Mouse (Mus musculus): ENCODE data around the gene Sap25. TPM values are rescaled to one million over a fixed set of nuclear protein-coding genes. Genes with fewer than 3 reads are reported as not detected.
A peak's percentile ranks its signal among the peaks of the same experiment; 100 is the strongest.

The Sap25 gene
- polyA plus RNA-seq, 1 experiment from 2014 or later = 5.7 TPM

GRCm38 (mm10) chr5:137631171-137631570 is 10.0 kb upstream of the Sap25 start:
- 0 out of 2 replicates have a peak overlapping the region, but pooled peaks have one; percentile 37 for H3K9ac ChIP-seq (replicated peaks; ENCODE audit: low read depth, low read length)
- H3K4me2 ChIP-seq (ENCODE audit: low read depth, low read length) = peak overlapping the region; percentile 91
- H3K27ac ChIP-seq (ENCODE audit: low read depth, low read length) = peak overlapping the region; percentile 52; the same call in 1 of the 2 replicates
- H3K9me3 ChIP-seq (ENCODE audit: control insufficient read depth, low read length) = no peaks in the 10 kb centered on the region
- H3K27me3 ChIP-seq (ENCODE audit: control insufficient read depth, insufficient read depth, low read length) = no peaks in the 10 kb centered on the region
- ATAC-seq (ENCODE audit: low read depth) = no peak
- H3K4me3 ChIP-seq (ENCODE audit: low read depth, low read length) = no peak overlapping the region; the same call in 1 of the 2 replicates
- peaks cover 26% of the 10 kb centered on the region for H3K4me1 ChIP-seq (ENCODE audit: control insufficient read depth, insufficient read depth, low read length)
- WGBS = 59% methylated on average over 9 of the region's 9 CpGs
- H3K36me3 ChIP-seq (ENCODE audit: control insufficient read depth, insufficient read depth, low read length) = peaks cover 12% of the 10 kb centered on the region; the same call in 1 of the 2 replicates

- no peak overlapping the region for H3K9ac ChIP-seq (replicated peaks; ENCODE audit: low read depth, low read length)
- no peak for ATAC-seq (ENCODE audit: low read depth)
- H3K27ac ChIP-seq (ENCODE audit: low read depth, low read length) = no peak overlapping the region
- H3K36me3 ChIP-seq (ENCODE audit: control insufficient read depth, insufficient read depth, low read length) = peaks cover 12% of the 10 kb centered on the region; the same call in 1 of the 2 replicates
- 66% methylated on average over 4 of the region's 4 CpGs for WGBS
- peaks cover 26% of the 10 kb centered on the region for H3K4me1 ChIP-seq (ENCODE audit: control insufficient read depth, insufficient read depth, low read length)
- peak overlapping the region; percentile 91; the same call in 1 of the 2 replicates for H3K4me2 ChIP-seq (ENCODE audit: low read depth, low read length)
- H3K27me3 ChIP-seq (ENCODE audit: control insufficient read depth, insufficient read depth, low read length) = no peaks in the 10 kb centered on the region
- no peak overlapping the region; the same call in 1 of the 2 replicates for H3K4me3 ChIP-seq (ENCODE audit: low read depth, low read length)
- no peaks in the 10 kb centered on the region for H3K9me3 ChIP-seq (ENCODE audit: control insufficient read depth, low read length)
These were observed 9.5 kb upstream of the Sap25 start for GRCm38 (mm10) chr5:137631591-137631990.

- Histone ChIP-seq H3K9me3 (ENCODE audit: control insufficient read depth, low read length) (no peaks in the 10 kb centered on the region), H3K36me3 (ENCODE audit: control insufficient read depth, insufficient read depth, low read length) (peaks cover 24% of the 10 kb centered on the region), H3K4me3 (ENCODE audit: low read depth, low read length) (no peak overlapping the region), H3K9ac (replicated peaks; ENCODE audit: low read depth, low read length) (no peak overlapping the region), H3K27me3 (ENCODE audit: control insufficient read depth, insufficient read depth, low read length) (no peaks in the 10 kb centered on the region), H3K4me2 (ENCODE audit: low read depth, low read length) (no peak overlapping the region), H3K27ac (ENCODE audit: low read depth, low read length) (no peak overlapping the region), H3K4me1 (ENCODE audit: control insufficient read depth, insufficient read depth, low read length) (peaks cover 20% of the 10 kb centered on the region)
- 83% methylated on average over 12 of the region's 12 CpGs for WGBS
- ATAC-seq (ENCODE audit: low read depth) = no peak
These were observed 7.6 kb upstream of the Sap25 start for GRCm38 (mm10) chr5:137633397-137634084.

- Histone ChIP-seq H3K27me3 (ENCODE audit: control insufficient read depth, insufficient read depth, low read length) (peaks cover 8% of the 10 kb centered on the region; the same call in 1 of the 2 replicates), H3K9me3 (ENCODE audit: control insufficient read depth, low read length) (no peaks in the 10 kb centered on the region), H3K4me1 (ENCODE audit: control insufficient read depth, insufficient read depth, low read length) (no peaks in the 10 kb centered on the region), H3K36me3 (ENCODE audit: control insufficient read depth, insufficient read depth, low read length) (peaks cover 41% of the 10 kb centered on the region), H3K9ac (replicated peaks; ENCODE audit: low read depth, low read length) (no peak overlapping the region), H3K4me3 (ENCODE audit: low read depth, low read length) (no peak overlapping the region), H3K27ac (ENCODE audit: low read depth, low read length) (no peak overlapping the region), H3K4me2 (ENCODE audit: low read depth, low read length) (no peak overlapping the region)
- WGBS = 88% methylated on average over 7 of the region's 7 CpGs
- no peak for ATAC-seq (ENCODE audit: low read depth)
These were observed 1.7 kb upstream of the Sap25 start for GRCm38 (mm10) chr5:137639472-137639871.

DNA sequence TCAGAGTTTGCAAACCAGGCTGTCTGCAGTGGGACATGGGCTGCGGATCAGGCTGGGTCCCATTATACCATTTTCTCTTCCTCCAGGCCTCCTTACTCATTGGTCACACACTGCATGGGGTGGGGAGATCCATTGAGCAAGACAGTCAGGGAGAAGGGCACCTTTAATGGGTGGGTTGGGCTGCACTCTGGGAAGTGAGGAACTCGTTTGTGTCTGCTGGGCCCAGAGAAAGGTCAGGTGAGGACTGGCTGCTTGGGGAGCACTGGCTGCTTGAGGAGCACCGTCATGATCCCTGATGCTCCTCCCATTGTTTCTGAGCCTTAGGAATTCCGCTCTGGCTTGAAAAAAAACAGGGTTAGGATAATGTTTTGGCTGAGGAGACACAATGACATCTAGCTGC is 1.8 kb downstream of the Sap25 start:
- Histone ChIP-seq H3K4me1 (ENCODE audit: control insufficient read depth, insufficient read depth, low read length) (0 out of 2 replicates have a peak, but pooled peaks cover 3% of the 10 kb centered on the region), H3K27me3 (ENCODE audit: control insufficient read depth, insufficient read depth, low read length) (peaks cover 24% of the 10 kb centered on the region), H3K4me3 (ENCODE audit: low read depth, low read length) (no peak overlapping the region), H3K9ac (replicated peaks; ENCODE audit: low read depth, low read length) (no peak overlapping the region), H3K9me3 (ENCODE audit: control insufficient read depth, low read length) (no peaks in the 10 kb centered on the region), H3K4me2 (ENCODE audit: low read depth, low read length) (no peak overlapping the region), H3K36me3 (ENCODE audit: control insufficient read depth, insufficient read depth, low read length) (peaks cover 27% of the 10 kb centered on the region), H3K27ac (ENCODE audit: low read depth, low read length) (no peak overlapping the region)
- WGBS = 53% methylated on average over 4 of the region's 4 CpGs
- no peak for ATAC-seq (ENCODE audit: low read depth)

DNA sequence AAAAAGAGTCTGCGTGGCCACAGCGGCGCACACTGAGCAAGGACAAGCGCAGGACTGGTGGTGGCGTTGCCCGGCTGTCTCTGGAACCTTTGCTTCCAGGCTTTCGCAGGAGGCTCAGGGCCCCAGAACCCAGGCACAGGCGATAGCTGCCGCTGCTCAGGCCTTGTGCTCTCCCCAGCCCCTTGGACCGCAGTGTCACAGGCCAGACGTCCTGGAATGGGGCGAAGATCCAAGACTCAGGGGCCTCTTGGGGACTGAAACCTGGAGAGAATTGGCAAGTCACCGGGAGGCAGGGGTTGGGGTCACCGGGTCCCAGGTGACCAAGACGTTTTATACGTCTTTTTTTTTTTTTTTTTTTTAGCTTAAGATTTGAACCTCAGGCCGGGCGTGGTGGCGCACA is 3.4 kb downstream of the Sap25 start:
- Histone ChIP-seq H3K27ac (ENCODE audit: low read depth, low read length) (no peak overlapping the region), H3K9ac (replicated peaks; ENCODE audit: low read depth, low read length) (no peak overlapping the region), H3K9me3 (ENCODE audit: control insufficient read depth, low read length) (no peaks in the 10 kb centered on the region), H3K4me2 (ENCODE audit: low read depth, low read length) (no peak overlapping the region), H3K36me3 (ENCODE audit: control insufficient read depth, insufficient read depth, low read length) (peaks cover 12% of the 10 kb centered on the region), H3K4me1 (ENCODE audit: control insufficient read depth, insufficient read depth, low read length) (peaks cover 10% of the 10 kb centered on the region; the same call in 1 of the 2 replicates), H3K4me3 (ENCODE audit: low read depth, low read length) (no peak overlapping the region), H3K27me3 (ENCODE audit: control insufficient read depth, insufficient read depth, low read length) (peaks cover 24% of the 10 kb centered on the region)
- no peak for ATAC-seq (ENCODE audit: low read depth)
- 36% methylated on average over 19 of the region's 19 CpGs for WGBS

GRCm38 (mm10) chr5:137645091-137645651 is 4.0 kb downstream of the Sap25 start:
- Histone ChIP-seq H3K4me1 (ENCODE audit: control insufficient read depth, insufficient read depth, low read length) (peaks cover 14% of the 10 kb centered on the region; the same call in 1 of the 2 replicates), H3K9ac (replicated peaks; ENCODE audit: low read depth, low read length) (0 out of 2 replicates have a peak overlapping the region, but pooled peaks have one; percentile 8)
- WGBS = 1% methylated on average over 44 of the region's 44 CpGs

DNA sequence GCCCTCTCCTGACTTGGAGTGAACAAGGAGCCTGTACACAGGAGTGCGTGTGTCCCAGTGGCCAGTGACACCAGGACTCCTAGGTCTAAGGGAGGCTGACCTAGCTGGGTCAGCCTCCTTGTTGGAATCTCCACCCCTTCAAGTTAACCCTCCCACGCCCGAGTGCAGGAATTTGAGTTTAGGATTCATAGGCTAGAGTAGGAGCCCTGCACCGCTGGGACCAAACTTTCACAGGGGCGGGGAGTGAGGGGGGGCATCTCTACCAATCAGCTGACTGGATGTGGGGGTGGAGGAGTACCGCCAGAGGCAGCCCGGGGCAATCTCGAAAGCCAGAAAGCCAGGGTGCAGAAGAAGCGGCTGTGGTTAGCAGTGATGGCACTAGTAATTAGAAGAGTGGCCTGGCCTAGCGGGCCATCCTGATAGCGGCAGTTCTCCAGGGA is 4.5 kb downstream of the Sap25 start, which contains the start of gene Irs3:
Gene Irs3 (minus strand): TSS at position 63 of the 440 bp plus-strand sequence.
- Histone ChIP-seq H3K27ac (ENCODE audit: low read depth, low read length) (no peak within 1 kb of the TSS), H3K9ac (replicated peaks; ENCODE audit: low read depth, low read length) (0 out of 2 replicates have a peak within 1 kb of the TSS, but pooled peaks have one; percentile 8), H3K4me1 (ENCODE audit: control insufficient read depth, insufficient read depth, low read length) (peaks cover 14% of the 10 kb centered on the region; the same call in 1 of the 2 replicates), H3K4me3 (ENCODE audit: low read depth, low read length) (peak within 1 kb of the TSS; percentile 10), H3K9me3 (ENCODE audit: control insufficient read depth, low read length) (no peaks in the 10 kb centered on the region), H3K4me2 (ENCODE audit: low read depth, low read length) (peak within 1 kb of the TSS; percentile 38; the same call in 1 of the 2 replicates), H3K27me3 (ENCODE audit: control insufficient read depth, insufficient read depth, low read length) (peaks cover 24% of the 10 kb centered on the region), H3K36me3 (ENCODE audit: control insufficient read depth, insufficient read depth, low read length) (peaks cover 4% of the 10 kb centered on the region; the same call in 1 of the 2 replicates)
- WGBS = 13% methylated on average over 11 of the region's 11 CpGs
- no peak for ATAC-seq (ENCODE audit: low read depth)

More at GRCm38 (mm10) chr5:137645091-137645651, 4.0 kb downstream of the Sap25 start:
- Histone ChIP-seq H3K27ac (ENCODE audit: low read depth, low read length) (no peak overlapping the region), H3K27me3 (ENCODE audit: control insufficient read depth, insufficient read depth, low read length) (peaks cover 24% of the 10 kb centered on the region), H3K36me3 (ENCODE audit: control insufficient read depth, insufficient read depth, low read length) (peaks cover 9% of the 10 kb centered on the region; the same call in 1 of the 2 replicates), H3K4me3 (ENCODE audit: low read depth, low read length) (peak overlapping the region; percentile 10), H3K9me3 (ENCODE audit: control insufficient read depth, low read length) (no peaks in the 10 kb centered on the region), H3K4me2 (ENCODE audit: low read depth, low read length) (peak overlapping the region; percentile 38; the same call in 1 of the 2 replicates)
- no peak for ATAC-seq (ENCODE audit: low read depth)
